Comparison of ENCODE assay signal across 14 mouse cellular contexts in genomic region chr5:142431811-142432434, GRCm38 (mm10). TPM values are rescaled to one million over a fixed set of nuclear protein-coding genes. Genes with fewer than 3 reads are reported as not detected.
DNase-seq lines count a peak whose midpoint lies in the region; ATAC-seq lines count a peak whose summit lies in the region.
"Had no signal": no experiment of that assay in that cellular context is flagged by ENCODE, and none has a peak within 500 bp of the region (broad histone marks: within the 10 kb centered on the region; RNA-seq: fewer than 3 reads in every experiment).

No protein-coding gene starts in this region.

- H3K9me3 ChIP-seq in heart, embryonic 14.5 days (ENCODE audit: control insufficient read depth, low read length), result no peaks in the 10 kb centered on the region
- H3K9me3 ChIP-seq in embryonic facial prominence, embryonic 12.5 days, result peaks cover 5% of the 10 kb centered on the region; the same call in 1 of the 2 replicates
- no peaks in the 10 kb centered on the region for H3K9me3 ChIP-seq in limb, embryonic 15.5 days
- H3K9me3 ChIP-seq: forebrain, embryonic 12.5 days; hindbrain, embryonic 12.5 days; neural tube, embryonic 13.5 days had no signal

- H3K27ac ChIP-seq in heart, embryonic 14.5 days (replicated peaks in 1 of 2; ENCODE audit: control insufficient read depth in 1 of 2, insufficient read depth in 1 of 2, low read depth in 2 of 2, low read length in 2 of 2), result no peak overlapping the region
- 0 out of 2 replicates have a peak overlapping the region, but pooled peaks have one; percentile 54 for H3K27ac ChIP-seq in embryonic facial prominence, embryonic 12.5 days
- H3K27ac ChIP-seq in limb, embryonic 15.5 days, result peak overlapping the region; percentile 57; the same call in 1 of the 2 replicates
- H3K27ac ChIP-seq: forebrain, embryonic 12.5 days; hindbrain, embryonic 12.5 days; neural tube, embryonic 13.5 days had no signal

- H3K9ac ChIP-seq in heart, embryonic 14.5 days (ENCODE audit: low read length), result 0 out of 2 replicates have a peak overlapping the region, but pooled peaks have one; percentile 11
- no peak overlapping the region for H3K9ac ChIP-seq in embryonic facial prominence, embryonic 12.5 days
- no peak overlapping the region for H3K9ac ChIP-seq in limb, embryonic 15.5 days
- H3K9ac ChIP-seq: forebrain, embryonic 12.5 days; hindbrain, embryonic 12.5 days; neural tube, embryonic 13.5 days had no signal

- intact Hi-C loops in heart, postnatal 14 days (cut with DNase I), result no loop called here

- no peak overlapping the region for H3K4me3 ChIP-seq in heart, embryonic 14.5 days (ENCODE audit: control insufficient read depth in 1 of 2, insufficient read depth in 1 of 2, low read depth in 1 of 2, low read length in 2 of 2)
- no peak overlapping the region for H3K4me3 ChIP-seq in embryonic facial prominence, embryonic 12.5 days
- no peak overlapping the region for H3K4me3 ChIP-seq in limb, embryonic 15.5 days
- H3K4me3 ChIP-seq: forebrain, embryonic 12.5 days; hindbrain, embryonic 12.5 days; neural tube, embryonic 13.5 days had no signal

- no peak for ATAC-seq in heart, embryonic 14.5 days (ENCODE audit: insufficient number of reproducible peaks, insufficient read depth, low FRiP score, low read depth)
- no peak for ATAC-seq in embryonic facial prominence, embryonic 12.5 days (ENCODE audit: insufficient number of reproducible peaks, insufficient read depth, low FRiP score, low TSS enrichment)
- ATAC-seq in limb, embryonic 15.5 days (ENCODE audit: insufficient number of reproducible peaks, low FRiP score, low TSS enrichment, low read depth), result no peak
- no peak for ATAC-seq in erythroblast, adult 5-6 weeks (replicated peaks; ENCODE audit: low FRiP score, poor library complexity, severe bottlenecking)
- ATAC-seq: activated CD4-positive, CD25-positive, alpha-beta regulatory T cell, adult 4 months had no signal

- H3K27me3 ChIP-seq in heart, embryonic 14.5 days (ENCODE audit: control insufficient read depth, insufficient read depth, low read length), result no peaks in the 10 kb centered on the region
- no peaks in the 10 kb centered on the region for H3K27me3 ChIP-seq in embryonic facial prominence, embryonic 12.5 days
- no peaks in the 10 kb centered on the region for H3K27me3 ChIP-seq in limb, embryonic 15.5 days
- H3K27me3 ChIP-seq: forebrain, embryonic 12.5 days; hindbrain, embryonic 12.5 days; neural tube, embryonic 13.5 days had no signal

- H3K4me1 ChIP-seq in heart, embryonic 14.5 days (ENCODE audit: control insufficient read depth in 2 of 2, insufficient read depth in 2 of 2, low read length in 2 of 2), result peaks cover 20 to 31% of the 10 kb centered on the region in 2 experiments
- peaks cover 37% of the 10 kb centered on the region for H3K4me1 ChIP-seq in embryonic facial prominence, embryonic 12.5 days
- H3K4me1 ChIP-seq in limb, embryonic 15.5 days, result peaks cover 52% of the 10 kb centered on the region

- H3K4me2 ChIP-seq in heart, embryonic 14.5 days (ENCODE audit: low read length), result no peak overlapping the region
- H3K4me2 ChIP-seq in embryonic facial prominence, embryonic 12.5 days (replicated peaks), result no peak overlapping the region
- H3K4me2 ChIP-seq in limb, embryonic 15.5 days, result no peak overlapping the region
- H3K4me2 ChIP-seq: forebrain, embryonic 12.5 days; hindbrain, embryonic 12.5 days; neural tube, embryonic 13.5 days had no signal

- H3K36me3 ChIP-seq in heart, embryonic 14.5 days (ENCODE audit: control insufficient read depth, insufficient read depth, low read length), result peaks cover 27% of the 10 kb centered on the region
- H3K36me3 ChIP-seq in embryonic facial prominence, embryonic 12.5 days, result peaks cover 24% of the 10 kb centered on the region
- peaks cover 26% of the 10 kb centered on the region for H3K36me3 ChIP-seq in limb, embryonic 15.5 days

- no peak for DNase-seq in heart, postnatal 14 days
- DNase-seq in 3T3-L1 (ENCODE audit: low read depth, low spot score), result peak; percentile 55
- no peak for DNase-seq in c-Kit-positive CD71-positive TER-119-positive erythroid progenitor cells, embryonic 14.5 days (ENCODE audit: low spot score)
- no peak for DNase-seq in embryo, embryonic 10 days (ENCODE audit: low spot score)
- DNase-seq: cerebellum, adult 8-10 months; layer of hippocampus, adult 9-11 months had no signal

- 67% methylated on average over 9 of the region's 9 CpGs for WGBS in heart, embryonic 14.5 days
- WGBS in embryonic facial prominence, embryonic 12.5 days, result 64% methylated on average over 9 of the region's 9 CpGs
- WGBS in limb, embryonic 15.5 days, result 74% methylated on average over 9 of the region's 9 CpGs

RNA-seq across cellular contexts. Expression of gene Foxk1, which starts 30.6 kb away (rescaled TPM):
- polyA plus RNA-seq in heart, embryonic 14.5 days (2014; fragmentation: Nextera tagmentation; extraction: Ambion mirVana), result 3.9 and 5.3 TPM in 2 replicates
- total RNA-seq in heart, postnatal 14 days (2021), result 10 to 100 TPM; 16.7 to 17.5 TPM
- 7.0 and 8.4 TPM in 2 replicates for polyA plus RNA-seq in embryonic facial prominence, embryonic 12.5 days (2016; fragmentation: Nextera tagmentation; extraction: Ambion mirVana)
- 4.4 and 5.3 TPM in 2 replicates for polyA plus RNA-seq in limb, embryonic 15.5 days (2015; fragmentation: Nextera tagmentation; extraction: Ambion mirVana)
- 3.7 and 5.0 TPM in 2 replicates for total RNA-seq in erythroblast, adult 5-6 weeks (2015; ENCODE audit: low replicate concordance)
- 2.0 and 2.8 TPM in 2 replicates for total RNA-seq in erythroblast, adult 5-6 weeks (2017; ENCODE audit: low replicate concordance)

RNA-seq across cellular contexts. Expression of gene Ap5z1, which starts 31.8 kb away (rescaled TPM):
- 6.0 and 6.3 TPM in 2 replicates for polyA plus RNA-seq in heart, embryonic 14.5 days (2014; fragmentation: Nextera tagmentation; extraction: Ambion mirVana)
- total RNA-seq in heart, postnatal 14 days (2021), result 1 to 10 TPM; 5.9 to 8.7 TPM
- polyA plus RNA-seq in embryonic facial prominence, embryonic 12.5 days (2016; fragmentation: Nextera tagmentation; extraction: Ambion mirVana), result 10.8 and 12.4 TPM in 2 replicates
- polyA plus RNA-seq in limb, embryonic 15.5 days (2015; fragmentation: Nextera tagmentation; extraction: Ambion mirVana), result 9.8 and 9.9 TPM in 2 replicates
- total RNA-seq in erythroblast, adult 5-6 weeks (2015; ENCODE audit: low replicate concordance), result 4.2 and 4.8 TPM in 2 replicates
- total RNA-seq in erythroblast, adult 5-6 weeks (2017; ENCODE audit: low replicate concordance), result 3.3 and 3.7 TPM in 2 replicates

Comparison
In these comparisons a context has a peak if more than half of its experiments do, and no peak if none do; other contexts are left out.
1. H3K27ac ChIP-seq: peak in embryonic facial prominence, embryonic 12.5 days (single experiment) and limb, embryonic 15.5 days (single experiment); none in heart, embryonic 14.5 days (0 of 2).